In the genomic region with DNA sequence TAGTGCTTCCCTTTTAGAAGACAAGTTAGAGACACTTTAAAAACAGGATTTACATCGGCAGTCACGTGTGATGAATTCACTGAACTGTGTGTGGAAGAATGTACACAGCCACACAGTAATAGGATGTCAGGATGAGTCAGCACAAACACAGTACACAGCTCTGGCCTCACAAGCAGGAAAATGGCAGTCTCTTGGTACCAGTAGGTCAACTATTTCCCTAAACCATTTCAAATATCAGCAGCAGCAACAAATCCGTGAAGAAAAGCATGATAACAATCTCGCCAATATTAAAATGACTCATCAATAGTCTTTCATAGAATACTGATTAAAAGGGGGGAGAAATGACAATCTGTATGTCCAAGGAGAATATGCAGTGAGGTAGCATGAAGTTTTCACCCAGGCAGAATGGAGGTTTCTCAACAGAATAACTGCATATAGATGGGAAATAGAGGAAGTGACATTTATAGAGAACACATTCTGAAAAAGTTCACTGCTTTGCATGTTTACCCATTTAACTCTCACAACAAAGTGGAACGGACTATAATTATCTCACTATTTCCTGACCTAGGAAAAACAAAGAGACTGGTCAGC, we compare ENCODE assay signal across 16 mouse cellular contexts. TPM values are rescaled to one million over a fixed set of nuclear protein-coding genes. Genes with fewer than 3 reads are reported as not detected.
A peak's percentile ranks its signal among the peaks of the same experiment; 100 is the strongest.
DNase-seq lines count a peak whose midpoint lies in the region; ATAC-seq and TF ChIP-seq lines count a peak whose summit lies in the region.
"Had no signal": no experiment of that assay in that cellular context is flagged by ENCODE, and none has a peak within 500 bp of the region (broad histone marks: within the 10 kb centered on the region; RNA-seq: fewer than 3 reads in every experiment).

No protein-coding gene starts in this region.

- H3K4me2 ChIP-seq in liver, embryonic 12.5 days: no peak overlapping the region
- H3K4me2 ChIP-seq: heart, embryonic 11.5 days; hindbrain, embryonic 14.5 days had no signal

- H3K27me3 ChIP-seq in liver, adult 2 months (ENCODE audit: control insufficient read depth, insufficient read depth, low read length): no peaks in the 10 kb centered on the region
- no peaks in the 10 kb centered on the region for H3K27me3 ChIP-seq in liver, embryonic 12.5 days (replicated peaks)
- H3K27me3 ChIP-seq: megakaryocyte, embryonic 14.5 days had no signal

- ATAC-seq in liver, embryonic 12.5 days: no peak
- ATAC-seq in megakaryocyte, adult 5-6 weeks (ENCODE audit: poor library complexity, severe bottlenecking): peak; percentile 68

- TF ChIP-seq CTCF in liver, adult 2 months (IDR thresholded peaks at IDR 0.05; ENCODE audit: low read depth, low read length): no peak

- peaks cover 2% of the 10 kb centered on the region; the same call in 1 of the 2 replicates for H3K79me2 ChIP-seq in liver, adult 2 months (ENCODE audit: control insufficient read depth, insufficient read depth, low read length)

- peak; percentile 59 for DNase-seq in liver, adult 2 months (ENCODE audit: extremely low read depth, low read depth, low spot score)
- peak; percentile 60 to 61 for DNase-seq in B cell, adult 2 months
- peak; percentile 7 for DNase-seq in R1 (ENCODE audit: low read depth, low spot score)
- DNase-seq in thymus, postnatal 0 days (ENCODE audit: low spot score): no peak
- DNase-seq in right cerebral cortex, postnatal 25 days: no peak
- no peak for DNase-seq in embryo, embryonic 11 days
- DNase-seq: adrenal gland, postnatal 10 days; cerebellum, adult 11 months; kidney, postnatal 10 days; thymus, postnatal 36 days had no signal

- no peak for TF ChIP-seq POLR2A in liver, adult 2 months (IDR thresholded peaks at IDR 0.05; ENCODE audit: extremely low read depth, insufficient read depth, low read length)

- H3K4me1 ChIP-seq in liver, adult 2 months (ENCODE audit: control insufficient read depth, insufficient read depth, low read length): peaks cover 13% of the 10 kb centered on the region
- H3K4me1 ChIP-seq in liver, embryonic 12.5 days: no peaks in the 10 kb centered on the region
- H3K4me1 ChIP-seq: megakaryocyte, embryonic 14.5 days had no signal

- 33% methylated on average over 5 of the region's 5 CpGs for WGBS in liver, adult 2 months
- 54% methylated on average over 5 of the region's 5 CpGs for WGBS in liver, embryonic 12.5 days (ENCODE audit: insufficient replicate concordance)

- no peak overlapping the region for H3K4me3 ChIP-seq in liver, adult 2 months (ENCODE audit: insufficient read depth, low read depth, low read length)
- no peak overlapping the region for H3K4me3 ChIP-seq in liver, embryonic 12.5 days
- H3K4me3 ChIP-seq: megakaryocyte, embryonic 14.5 days had no signal

- H3K9ac ChIP-seq in liver, adult 2 months (ENCODE audit: low read depth, low read length): no peak overlapping the region
- no peak overlapping the region for H3K9ac ChIP-seq in liver, embryonic 12.5 days
- H3K9ac ChIP-seq: hindbrain, embryonic 14.5 days had no signal

- no peaks in the 10 kb centered on the region for H3K9me3 ChIP-seq in liver, embryonic 12.5 days (replicated peaks)
- H3K9me3 ChIP-seq: megakaryocyte, embryonic 14.5 days had no signal

- no peak overlapping the region for H3K27ac ChIP-seq in liver, adult 2 months (replicated peaks; ENCODE audit: insufficient read depth, low read depth, low read length)
- H3K27ac ChIP-seq in liver, embryonic 12.5 days: no peak overlapping the region
- H3K27ac ChIP-seq: hindbrain, embryonic 14.5 days had no signal

- no peaks in the 10 kb centered on the region for H3K36me3 ChIP-seq in liver, adult 2 months (ENCODE audit: control insufficient read depth, insufficient read depth, low read length)
- no peaks in the 10 kb centered on the region for H3K36me3 ChIP-seq in liver, embryonic 12.5 days
- H3K36me3 ChIP-seq: G1E had no signal

RNA-seq across cellular contexts. Expression of gene Alcam, which starts 35.2 kb away (rescaled TPM):
- total RNA-seq in liver, adult 2 months (2014; rRNA removed): 52.0 and 65.6 TPM in 2 replicates
- polyA plus RNA-seq in liver, adult 2 months (2012; rRNA removed): 7.4 and 8.7 TPM in 2 replicates
- polyA plus RNA-seq in liver, embryonic 12.5 days (2016; fragmentation: Nextera tagmentation; extraction: Ambion mirVana): 8.3 and 9.4 TPM in 2 replicates
- 35.6 and 36.5 TPM in 2 replicates for total RNA-seq in megakaryocyte, adult 5-6 weeks (2015)
- 63.1 and 63.2 TPM in 2 replicates for total RNA-seq in megakaryocyte, adult 5-6 weeks (2017)
- 17.2 and 19.6 TPM in 2 replicates for polyA plus RNA-seq in thymus, postnatal 0 days (2015; fragmentation: Nextera tagmentation; extraction: Ambion mirVana)
- polyA plus RNA-seq: G1E had no signal

Comparison
In these comparisons a context has a peak if more than half of its experiments do, and no peak if none do; other contexts are left out.
1. DNase-seq: peak in liver, adult 2 months (single experiment), B cell, adult 2 months (2 of 2) and R1 (single experiment); none in thymus, postnatal 0 days (single experiment), right cerebral cortex, postnatal 25 days (single experiment) and embryo, embryonic 11 days (single experiment).